9 mouse cellular contexts compared by ENCODE assay signal in the genomic region with DNA sequence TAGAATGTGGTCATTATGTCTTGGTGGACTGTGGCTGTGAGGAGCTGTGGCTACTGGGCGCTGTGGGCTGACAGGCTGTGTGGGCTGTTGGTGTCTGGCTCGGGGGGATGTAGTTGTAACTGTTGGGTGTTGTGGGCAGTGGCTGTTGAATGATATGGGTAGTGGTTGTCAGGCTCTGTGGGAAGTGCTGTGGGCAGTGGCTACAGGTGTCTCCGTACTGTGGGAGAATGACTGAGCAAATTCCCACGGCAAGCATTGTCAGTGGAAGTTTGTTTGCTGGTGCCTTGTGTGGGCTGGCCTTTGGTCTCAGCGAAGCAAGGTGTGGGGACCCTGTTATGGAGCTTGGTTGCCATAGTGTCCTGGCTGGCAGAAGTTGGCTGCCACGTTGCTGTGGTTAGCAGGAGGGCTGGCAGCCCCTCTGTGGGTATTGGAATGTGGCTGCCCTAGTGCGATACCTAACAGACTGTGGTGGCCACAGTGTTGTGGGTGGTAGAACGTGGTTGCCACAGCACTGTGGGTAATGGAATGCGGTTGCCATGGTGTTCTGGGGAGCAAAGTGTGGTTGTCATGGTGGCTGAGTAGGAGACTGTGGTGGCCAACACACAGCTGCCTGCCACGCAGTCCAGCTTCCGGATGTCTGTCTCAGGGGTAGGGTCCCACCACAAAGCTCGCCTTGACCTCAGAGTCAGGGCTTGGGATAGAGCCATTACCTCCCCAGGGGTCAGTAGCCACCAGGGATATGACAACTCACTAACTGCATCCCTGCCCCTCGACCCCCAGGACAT. TPM values are rescaled to one million over a fixed set of nuclear protein-coding genes. Genes with fewer than 3 reads are reported as not detected.
DNase-seq lines count a peak whose midpoint lies in the region; ATAC-seq and TF ChIP-seq lines count a peak whose summit lies in the region.
"Had no signal": no experiment of that assay in that cellular context is flagged by ENCODE, and none has a peak within 500 bp of the region (broad histone marks: within the 10 kb centered on the region; RNA-seq: fewer than 3 reads in every experiment).

No protein-coding gene starts in this region.

- no peaks in the 10 kb centered on the region for H3K9me3 ChIP-seq in hindbrain, embryonic 10.5 days

- H3K4me1 ChIP-seq in cortical plate, adult 2 months (ENCODE audit: control insufficient read depth, insufficient read depth, low read length), result peaks cover 21% of the 10 kb centered on the region
- H3K4me1 ChIP-seq in hindbrain, embryonic 10.5 days (replicated peaks), result peaks cover 75% of the 10 kb centered on the region

- TF ChIP-seq POLR2A in cortical plate, adult 2 months (IDR thresholded peaks at IDR 0.05; ENCODE audit: extremely low read depth, insufficient read depth, low read length), result peak; percentile 34; the same call in 1 of the 2 replicates

- peaks cover 19% of the 10 kb centered on the region for H3K27me3 ChIP-seq in hindbrain, embryonic 10.5 days (ENCODE audit: insufficient read depth, poor library complexity, severe bottlenecking)

- 57% methylated on average over 13 of the region's 13 CpGs for WGBS in hindbrain, embryonic 10.5 days

- peaks cover 56% of the 10 kb centered on the region for H3K36me3 ChIP-seq in hindbrain, embryonic 10.5 days

- peak; percentile 23 for ATAC-seq in megakaryocyte progenitor cell, adult 5-6 weeks (replicated peaks; ENCODE audit: poor library complexity)

- DNase-seq in 416B (ENCODE audit: low read depth), result peak; percentile 41
- DNase-seq in hindbrain, embryonic 10.5 days (ENCODE audit: low spot score), result peak; percentile 76
- DNase-seq in adrenal gland, postnatal 25 days, result no peak
- no peak for DNase-seq in adrenal gland, postnatal 14 days
- no peak for DNase-seq in T-cell, adult 2 months (ENCODE audit: low spot score)
- no peak for DNase-seq in gastrocnemius, adult 18-20 months (ENCODE audit: low spot score)

- TF ChIP-seq CTCF in cortical plate, adult 2 months (IDR thresholded peaks at IDR 0.05; ENCODE audit: extremely low read depth, insufficient read depth, low read length), result no peak

- H3K27ac ChIP-seq in cortical plate, adult 2 months (ENCODE audit: insufficient read depth, low read length), result peak overlapping the region; percentile 95
- peak overlapping the region; percentile 93 for H3K27ac ChIP-seq in hindbrain, embryonic 10.5 days
- H3K27ac ChIP-seq: macrophage had no signal

- H3K4me3 ChIP-seq in cortical plate, adult 2 months (ENCODE audit: insufficient read depth, low read length), result no peak overlapping the region
- H3K4me3 ChIP-seq in hindbrain, embryonic 10.5 days, result peak overlapping the region; percentile 1; the same call in 1 of the 2 replicates

RNA-seq across cellular contexts. Expression of gene Dpf1, which starts 11.3 kb away (rescaled TPM):
- polyA plus RNA-seq in cortical plate, adult 2 months (2012; rRNA removed), result 59.6 and 65.1 TPM in 2 replicates
- 28.3 and 60.6 TPM in 2 replicates for polyA plus RNA-seq in hindbrain, embryonic 10.5 days (2016; fragmentation: Nextera tagmentation; extraction: Ambion mirVana)
- total RNA-seq in megakaryocyte progenitor cell, adult 5-6 weeks (2015), result 0.05 and 0.73 TPM in 2 replicates
- 0.10 TPM in 1 of 2 replicates, not detected in the other for total RNA-seq in megakaryocyte progenitor cell, adult 5-6 weeks (2017)
- total RNA-seq in adrenal gland, postnatal 25 days (2021), result 0.95 and 1.6 TPM in 2 replicates
- total RNA-seq in adrenal gland, postnatal 14 days (2021), result 1.8 and 2.4 TPM in 2 replicates
- total RNA-seq in gastrocnemius, adult 18-20 months (2021), result 1 to 10 TPM; 2.4 to 2.7 TPM

RNA-seq across cellular contexts. Expression of gene Ppp1r14a, which starts 25.9 kb away (rescaled TPM):
- 40.8 and 44.7 TPM in 2 replicates for polyA plus RNA-seq in cortical plate, adult 2 months (2012; rRNA removed)
- 35.5 and 55.7 TPM in 2 replicates for polyA plus RNA-seq in hindbrain, embryonic 10.5 days (2016; fragmentation: Nextera tagmentation; extraction: Ambion mirVana)
- not detected in 2 replicates for total RNA-seq in megakaryocyte progenitor cell, adult 5-6 weeks (2015)
- 1.1 TPM in 1 of 2 replicates, not detected in the other for total RNA-seq in megakaryocyte progenitor cell, adult 5-6 weeks (2017)
- total RNA-seq in adrenal gland, postnatal 25 days (2021), result 5.5 and 6.7 TPM in 2 replicates
- 10.9 and 12.4 TPM in 2 replicates for total RNA-seq in adrenal gland, postnatal 14 days (2021)
- 1 to 10 TPM; 3.3 to 3.4 TPM for total RNA-seq in gastrocnemius, adult 18-20 months (2021)
- polyA plus RNA-seq: macrophage had no signal

RNA-seq across cellular contexts. Expression of gene Spint2, which starts 33.3 kb away (rescaled TPM):
- polyA plus RNA-seq in cortical plate, adult 2 months (2012; rRNA removed), result 25.9 and 27.4 TPM in 2 replicates
- polyA plus RNA-seq in hindbrain, embryonic 10.5 days (2016; fragmentation: Nextera tagmentation; extraction: Ambion mirVana), result 43.7 and 65.7 TPM in 2 replicates
- total RNA-seq in megakaryocyte progenitor cell, adult 5-6 weeks (2015), result 60.8 and 62.8 TPM in 2 replicates
- 21.2 and 34.1 TPM in 2 replicates for total RNA-seq in megakaryocyte progenitor cell, adult 5-6 weeks (2017)
- total RNA-seq in adrenal gland, postnatal 25 days (2021), result 23.0 and 36.9 TPM in 2 replicates
- total RNA-seq in adrenal gland, postnatal 14 days (2021), result 29.0 and 31.5 TPM in 2 replicates
- 10 to 100 TPM in 1 of 2 experiments, 1 to 10 TPM in 1; 8.2 to 14.7 TPM for total RNA-seq in gastrocnemius, adult 18-20 months (2021)

Comparison
In these comparisons a context has a peak if more than half of its experiments do, and no peak if none do; other contexts are left out.
1. DNase-seq: peak in 416B (single experiment) and hindbrain, embryonic 10.5 days (single experiment); none in adrenal gland, postnatal 25 days (single experiment), adrenal gland, postnatal 14 days (single experiment), T-cell, adult 2 months (single experiment) and gastrocnemius, adult 18-20 months (single experiment).